Mouse (Mus musculus) CD4-positive, CD25-positive, alpha-beta regulatory T cell (primary cell): ENCODE measurements around the gene Olfr1467. TPM values are rescaled to one million over a fixed set of nuclear protein-coding genes. Genes with fewer than 3 reads are reported as not detected.

Experiments used
- polyA plus RNA-seq: library from polyadenylated mRNA; unstranded; fragments of 100-300 nt; shearing (Covaris generic); gene quantifications from one replicate; pipeline ENCODE4 v1.2.1, GENCODE M21; 2017

Gene Olfr1467
- polyA plus RNA-seq, result 0.05 TPM

GRCm38 (mm10) chr19:13361936-13362335 is at the start of gene Olfr1467:
Gene Olfr1467, plus strand, starts transcription at chr19:13362236.

GRCm38 (mm10) chr19:13315441-13315840 is 46.6 kb upstream of the Olfr1467 start, which contains the start of gene Olfr1465:
Gene Olfr1465, minus strand, starts transcription at chr19:13315541.

GRCm38 (mm10) chr19:13338562-13338961 is 23.5 kb upstream of the Olfr1467 start, which contains the start of gene Olfr1466:
Gene Olfr1466, plus strand, starts transcription at chr19:13338862.

GRCm38 (mm10) chr19:13407549-13407948 is 45.5 kb downstream of the Olfr1467 start, which contains the start of gene Olfr1469:
Gene Olfr1469, plus strand, starts transcription at chr19:13407849.

Other genes starting within 250 kb of the Olfr1467 start
- not detected for gene Olfr1459, start 212.7 kb upstream of the Olfr1467 start, polyA plus RNA-seq
- not detected for gene Olfr1461, start 199.2 kb upstream of the Olfr1467 start, polyA plus RNA-seq
- not detected for gene Olfr1462, start 176.5 kb upstream of the Olfr1467 start, polyA plus RNA-seq
- not detected for gene Olfr1463, start 130.9 kb upstream of the Olfr1467 start, polyA plus RNA-seq
- gene Olfr1465, start 46.7 kb upstream of the Olfr1467 start, polyA plus RNA-seq, result not detected
- gene Olfr1466, start 23.4 kb upstream of the Olfr1467 start, polyA plus RNA-seq, result not detected
- 0.25 TPM for gene Olfr1469, start 45.6 kb downstream of the Olfr1467 start, polyA plus RNA-seq
- gene Olfr1471, start 81.2 kb downstream of the Olfr1467 start, polyA plus RNA-seq, result not detected
- gene Olfr1472, start 93.8 kb downstream of the Olfr1467 start, polyA plus RNA-seq, result not detected
- not detected for gene Olfr1474, start 107.3 kb downstream of the Olfr1467 start, polyA plus RNA-seq
- not detected for gene Olfr1475, start 118.0 kb downstream of the Olfr1467 start, polyA plus RNA-seq
- gene Olfr1477, start 138.3 kb downstream of the Olfr1467 start, polyA plus RNA-seq, result 0.20 TPM
- gene Olfr1480, start 165.7 kb downstream of the Olfr1467 start, polyA plus RNA-seq, result not detected
- 0.06 TPM for gene Olfr1484, start 221.3 kb downstream of the Olfr1467 start, polyA plus RNA-seq